Mouse (Mus musculus): ENCODE measurements around the gene Dcaf12. TPM values are rescaled to one million over a fixed set of nuclear protein-coding genes. Genes with fewer than 3 reads are reported as not detected.

Gene Dcaf12
- 31.7 and 32.0 TPM in 2 replicates for polyA plus RNA-seq (2015; fragmentation: Nextera tagmentation; extraction: Ambion mirVana)

DNA sequence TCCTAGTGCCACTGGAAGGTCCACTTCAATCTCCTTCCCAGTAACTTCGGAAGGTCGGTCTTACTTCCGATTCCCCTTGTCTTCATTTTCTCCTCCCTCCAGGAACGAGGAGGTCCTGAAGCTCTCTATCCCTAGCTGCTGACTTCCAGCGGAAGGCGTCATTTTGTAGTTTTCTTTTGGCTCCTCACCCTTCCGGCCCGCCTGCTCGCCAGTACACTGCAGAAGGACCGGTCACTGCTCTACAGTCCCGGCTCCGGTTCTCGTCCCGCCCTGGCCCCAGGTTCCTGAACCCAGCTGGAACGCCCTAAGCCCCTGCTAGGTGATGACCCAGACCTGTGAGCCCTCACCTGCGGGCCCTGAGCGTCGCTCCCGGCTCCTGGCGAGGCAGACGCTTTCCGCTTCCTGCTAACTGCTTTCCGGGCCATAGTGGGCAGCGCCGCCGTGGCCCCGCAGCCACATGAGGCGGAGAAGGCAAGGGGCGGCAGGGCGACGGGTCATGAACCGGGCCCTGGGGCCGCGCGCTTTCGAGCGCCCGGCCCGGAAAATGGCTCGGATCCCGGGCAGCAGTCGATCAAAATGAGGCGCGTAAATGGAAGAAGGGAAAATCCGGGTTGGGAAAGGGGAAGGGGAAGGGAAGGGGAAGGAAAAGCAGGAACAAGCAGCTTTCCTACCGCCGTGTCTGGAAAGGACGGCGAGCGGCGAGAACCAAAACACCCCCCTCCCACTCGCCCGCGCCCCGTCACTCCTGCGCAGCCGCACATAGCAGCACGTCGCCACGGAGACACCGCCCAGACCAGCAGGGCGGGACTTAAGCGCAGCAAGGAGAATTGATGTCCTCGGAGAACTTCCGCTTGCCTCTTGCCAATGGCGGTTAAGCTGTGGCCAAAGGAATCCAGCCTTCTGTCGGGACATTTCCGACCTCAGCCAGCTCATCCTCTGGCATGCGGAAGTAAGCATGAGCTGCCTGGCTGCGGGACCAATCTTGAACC, at the start of gene Dcaf12:
TSS of gene Dcaf12 (minus strand) at position 749 of the 989 bp plus-strand sequence.

GRCm38 (mm10) chr4:41348584-41349198, 34.0 kb upstream of the Dcaf12 start, which contains the start of gene Ubap1:
Ubap1 (plus strand) TSS chr4:41348996.

DNA sequence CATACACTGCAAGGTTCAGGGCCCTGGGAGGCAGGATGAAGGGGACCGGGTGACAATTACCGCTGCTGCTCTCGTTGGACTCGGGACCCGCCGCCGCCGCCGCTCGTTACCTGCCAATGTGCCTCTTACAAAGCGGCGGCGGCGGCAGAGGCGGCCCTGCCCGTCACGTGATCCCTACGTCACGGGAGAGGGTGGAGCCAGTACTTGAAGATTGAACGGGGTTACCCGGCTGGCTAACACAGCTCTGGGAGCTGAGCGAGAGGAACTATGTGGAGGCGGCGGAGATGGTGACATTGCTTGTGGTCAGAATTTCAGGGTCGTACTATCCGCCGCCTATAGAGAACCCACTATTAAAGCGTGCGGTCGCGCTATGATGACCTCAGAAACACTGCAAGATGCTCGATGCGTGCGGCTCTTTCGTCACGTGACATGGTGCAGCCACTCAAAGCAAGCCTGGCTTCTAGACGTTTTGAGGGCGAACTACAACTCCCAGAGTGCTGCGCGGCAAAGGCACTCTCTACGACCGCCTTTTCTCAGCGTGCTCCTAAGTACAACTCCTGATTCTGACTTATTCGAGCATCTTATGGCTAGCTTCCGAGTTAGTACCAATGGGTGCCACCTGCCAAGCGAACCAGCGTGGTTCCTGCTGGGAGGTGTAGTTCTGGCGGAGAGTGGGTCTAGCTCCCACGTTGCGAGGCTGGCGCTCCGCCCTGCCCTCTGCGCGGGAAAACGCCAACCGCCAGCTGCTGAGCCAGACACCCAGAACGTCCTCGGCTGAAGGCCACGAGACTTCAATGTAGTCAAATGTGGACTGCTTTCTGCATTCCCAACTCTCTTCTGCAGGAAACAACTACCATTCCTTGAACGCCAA, 39.5 kb downstream of the Dcaf12 start, which contains the start of gene Ubap2:
TSS of gene Ubap2 (minus strand) at position 165 of the 871 bp plus-strand sequence.

Other genes starting within 250 kb of the Dcaf12 start
- gene Aqp3, start 216.7 kb downstream of the Dcaf12 start, polyA plus RNA-seq (2015; fragmentation: Nextera tagmentation; extraction: Ambion mirVana), result 0.13 and 4.2 TPM in 2 replicates
- 9.2 and 10.2 TPM in 2 replicates for gene Nol6, start 190.4 kb downstream of the Dcaf12 start, polyA plus RNA-seq (2015; fragmentation: Nextera tagmentation; extraction: Ambion mirVana)
- 36.7 and 40.0 TPM in 2 replicates for gene Ube2r2, start 179.1 kb downstream of the Dcaf12 start, polyA plus RNA-seq (2015; fragmentation: Nextera tagmentation; extraction: Ambion mirVana)
- gene Ubap2, start 39.7 kb downstream of the Dcaf12 start, polyA plus RNA-seq (2015; fragmentation: Nextera tagmentation; extraction: Ambion mirVana), result 44.9 and 49.9 TPM in 2 replicates
- gene Ubap1, start 34.1 kb upstream of the Dcaf12 start, polyA plus RNA-seq (2015; fragmentation: Nextera tagmentation; extraction: Ambion mirVana), result 36.6 and 42.9 TPM in 2 replicates
- gene Kif24, start 150.0 kb upstream of the Dcaf12 start, polyA plus RNA-seq (2015; fragmentation: Nextera tagmentation; extraction: Ambion mirVana), result 1.9 and 2.5 TPM in 2 replicates
- 45.8 and 49.9 TPM in 2 replicates for gene Nudt2, start 150.3 kb upstream of the Dcaf12 start, polyA plus RNA-seq (2015; fragmentation: Nextera tagmentation; extraction: Ambion mirVana)
- gene AI464131, start 188.2 kb upstream of the Dcaf12 start, polyA plus RNA-seq (2015; fragmentation: Nextera tagmentation; extraction: Ambion mirVana), result 34.0 and 35.5 TPM in 2 replicates
- 0.22 and 0.44 TPM in 2 replicates for gene 1110017D15Rik, start 202.4 kb upstream of the Dcaf12 start, polyA plus RNA-seq (2015; fragmentation: Nextera tagmentation; extraction: Ambion mirVana)